Mouse (Mus musculus) lung, postnatal 25 days (tissue): ENCODE data around the gene Catsperd.
"Not testable (repeated sequence)": the region's sequence is repeated elsewhere in the genome, so short reads cannot be mapped to it uniquely, and the experiment has no call there.

Source experiments
- DNase-seq: peaks from one replicate; pipeline ENCODE4 v3.0.0; 2022; ENCODE audit warnings: low spot score

Catsperd gene

GRCm38 (mm10) chr17:56627530-56628277 is at the start of gene Catsperd:
TSS of gene Catsperd (plus strand) at chr17:56628143.
- peak; percentile 31 for DNase-seq

DNA sequence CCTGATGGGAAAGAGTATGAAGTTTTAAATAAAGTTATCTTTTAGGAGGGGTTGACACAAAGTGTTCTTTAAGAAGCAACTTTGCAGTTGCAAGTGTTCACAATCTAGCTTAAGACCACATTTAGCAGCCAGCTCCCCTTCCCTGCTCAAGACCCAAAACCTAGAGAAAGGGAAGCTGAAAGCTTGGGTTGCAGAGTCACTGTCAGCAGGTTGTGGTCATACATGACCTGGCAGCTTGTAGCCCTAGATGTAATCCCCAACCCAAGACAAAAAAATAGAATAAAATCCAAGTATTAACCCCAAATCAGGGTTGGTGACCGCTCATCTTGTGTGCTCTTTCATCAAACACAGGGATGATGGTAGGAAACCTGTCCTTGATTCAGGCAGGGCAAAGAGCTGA is 44.9 kb upstream of the Catsperd start:
- no peak for DNase-seq

DNA sequence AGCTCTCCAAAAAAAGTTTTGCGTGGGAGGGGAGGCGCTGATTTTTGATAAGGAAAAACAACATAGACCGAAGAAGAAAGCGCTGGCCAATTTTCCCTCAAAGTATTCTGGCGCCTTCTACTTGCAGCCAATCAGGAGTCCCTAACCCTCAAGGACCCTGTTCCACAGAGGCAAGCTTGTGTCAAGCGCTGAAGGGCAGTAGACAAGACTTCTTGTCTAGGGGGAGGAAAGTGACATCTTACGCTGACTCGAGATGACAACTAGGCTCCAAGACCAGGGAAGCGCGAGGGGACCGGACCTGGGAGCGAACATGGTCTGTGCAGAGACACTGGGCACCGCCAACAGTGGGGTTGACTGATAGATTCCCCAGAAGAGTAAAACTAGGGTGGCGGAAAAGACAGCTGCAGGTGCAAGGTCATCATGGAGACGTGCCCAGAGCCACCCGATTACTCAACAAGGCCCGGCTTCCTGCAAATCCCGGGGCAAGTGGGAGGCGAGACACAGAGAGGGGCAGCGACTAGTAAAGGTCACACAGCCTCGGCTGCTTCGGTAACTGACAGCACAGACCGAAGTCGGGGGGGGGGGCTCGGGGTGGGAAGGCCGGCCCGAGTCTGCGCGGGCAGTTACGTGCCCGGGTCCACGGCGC is 44.2 kb upstream of the Catsperd start:
- DNase-seq, result no peak

- peak; percentile 99 for DNase-seq
Observed at GRCm38 (mm10) chr17:56584257-56585130, 43.4 kb upstream of the Catsperd start, which contains the start of the genes Safb2 and Safb. TSS of gene Safb2 (minus strand) at chr17:56584585. TSS of gene Safb (plus strand) at chr17:56584825.

- peak; percentile 36 for DNase-seq
Observed at GRCm38 (mm10) chr17:56585171-56585821, 42.6 kb upstream of the Catsperd start.

DNA sequence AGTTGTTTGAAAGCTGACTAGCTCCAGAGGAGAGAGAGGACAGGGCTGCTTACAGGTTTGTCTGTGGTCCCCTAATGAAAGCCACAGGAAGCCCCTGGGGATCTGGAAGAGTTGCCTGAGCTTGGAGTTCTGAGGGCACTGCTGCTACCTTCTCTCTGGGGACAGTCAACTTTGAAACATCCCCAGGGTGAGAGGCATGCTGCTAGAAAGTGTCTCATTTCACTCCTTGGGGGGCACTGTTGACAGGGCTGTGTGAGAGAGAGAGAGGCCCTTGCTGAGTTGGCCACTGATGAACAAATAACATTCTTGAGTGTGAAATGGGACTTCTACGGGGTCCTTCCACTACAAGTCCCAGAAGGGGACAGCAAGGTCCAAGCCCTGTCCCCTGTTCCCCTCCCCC is 40.2 kb upstream of the Catsperd start:
- no peak for DNase-seq

- no peak for DNase-seq
Observed at GRCm38 (mm10) chr17:56588921-56589320, 39.0 kb upstream of the Catsperd start.

GRCm38 (mm10) chr17:56592553-56592952 is 35.4 kb upstream of the Catsperd start:
- no peak for DNase-seq

DNA sequence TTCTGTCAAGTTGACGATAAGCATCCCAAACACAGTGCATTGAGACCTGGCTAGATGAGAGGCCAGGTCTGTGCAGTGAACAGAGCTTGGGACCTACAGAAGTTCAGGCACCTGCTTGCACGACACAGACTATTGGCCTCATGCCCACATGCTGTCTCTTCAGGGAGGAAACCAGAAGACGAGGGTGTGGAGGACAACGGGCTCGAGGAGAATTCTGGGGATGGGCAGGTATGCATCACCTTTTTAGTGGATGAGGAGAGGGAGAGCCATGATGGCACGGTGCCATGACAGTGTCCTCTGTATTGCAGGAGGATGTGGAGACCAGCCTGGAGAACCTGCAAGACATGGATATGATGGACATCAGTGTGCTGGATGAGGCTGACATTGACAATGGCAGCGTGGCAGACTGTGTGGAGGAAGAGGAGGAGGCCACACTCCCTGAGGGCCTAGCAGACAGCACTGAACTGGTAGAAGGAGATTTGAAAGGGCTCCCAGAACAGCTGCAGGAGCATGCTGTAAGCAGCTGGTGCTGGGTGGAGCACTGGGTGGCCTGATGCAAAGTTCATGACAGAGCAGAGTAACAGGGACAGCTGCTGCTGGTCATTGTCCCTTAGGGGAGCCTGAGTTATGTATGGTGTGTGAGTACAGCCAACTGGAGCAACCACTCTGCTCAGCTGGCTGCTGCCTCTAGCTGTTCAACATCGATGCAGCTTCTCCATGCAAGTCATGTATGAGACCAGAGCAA is 34.2 kb upstream of the Catsperd start:
- no peak for DNase-seq

DNA sequence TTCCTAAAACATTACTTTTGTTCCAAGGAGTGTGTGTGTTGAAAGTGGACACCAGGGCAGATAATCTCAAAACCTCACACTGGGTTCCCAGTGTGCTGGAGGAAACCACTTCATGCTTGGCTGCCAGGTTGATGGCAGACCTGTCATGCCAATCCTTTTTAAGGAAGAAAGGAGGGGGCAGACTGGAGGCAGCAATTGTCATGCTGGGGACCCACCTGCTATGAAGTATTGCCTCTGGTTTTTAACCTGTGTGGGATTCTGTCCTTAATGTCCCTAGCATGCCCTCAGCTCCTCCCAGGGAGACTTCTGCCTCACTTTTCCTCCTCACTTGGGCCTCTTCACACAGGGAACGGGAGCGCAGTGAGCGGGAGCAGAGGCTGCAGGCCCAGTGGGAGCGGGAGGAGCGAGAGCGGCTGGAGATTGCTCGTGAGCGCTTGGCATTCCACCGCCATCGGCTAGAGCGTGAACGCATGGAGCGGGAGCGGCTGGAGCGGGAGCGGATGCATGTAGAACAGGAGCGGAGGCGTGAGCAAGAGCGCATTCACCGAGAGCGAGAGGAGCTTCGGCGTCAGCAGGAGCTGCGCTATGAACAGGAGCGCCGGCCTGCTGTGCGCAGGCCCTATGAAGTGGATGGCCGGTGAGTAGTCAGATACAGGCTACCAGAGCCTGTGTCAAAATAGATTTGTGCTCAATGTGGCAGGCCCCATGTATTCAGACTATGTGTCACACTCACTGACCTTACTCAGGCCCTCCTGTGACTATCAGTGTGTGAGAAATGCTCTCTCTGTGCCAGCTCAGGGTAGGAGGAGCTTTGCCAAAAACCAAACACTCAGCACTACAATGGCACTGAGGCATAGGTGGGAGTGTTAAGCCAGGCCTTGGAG is 24.5 kb upstream of the Catsperd start:
- DNase-seq, result no peak

DNA sequence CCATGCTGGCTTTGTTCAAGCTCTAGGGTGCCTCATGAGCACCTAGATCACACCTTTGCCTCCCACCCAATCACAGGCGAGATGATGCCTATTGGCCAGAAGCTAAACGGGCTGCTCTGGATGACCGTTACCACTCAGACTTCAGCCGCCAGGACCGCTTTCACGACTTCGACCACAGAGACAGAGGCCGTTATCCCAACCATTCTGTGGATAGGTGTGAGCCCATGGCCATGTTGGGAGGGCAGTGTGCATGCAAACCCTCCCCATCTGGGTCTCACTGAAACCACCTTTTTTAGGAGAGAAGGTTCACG is 23.9 kb upstream of the Catsperd start:
- no peak for DNase-seq

GRCm38 (mm10) chr17:56604422-56604821 is 23.5 kb upstream of the Catsperd start:
- no peak for DNase-seq

DNA sequence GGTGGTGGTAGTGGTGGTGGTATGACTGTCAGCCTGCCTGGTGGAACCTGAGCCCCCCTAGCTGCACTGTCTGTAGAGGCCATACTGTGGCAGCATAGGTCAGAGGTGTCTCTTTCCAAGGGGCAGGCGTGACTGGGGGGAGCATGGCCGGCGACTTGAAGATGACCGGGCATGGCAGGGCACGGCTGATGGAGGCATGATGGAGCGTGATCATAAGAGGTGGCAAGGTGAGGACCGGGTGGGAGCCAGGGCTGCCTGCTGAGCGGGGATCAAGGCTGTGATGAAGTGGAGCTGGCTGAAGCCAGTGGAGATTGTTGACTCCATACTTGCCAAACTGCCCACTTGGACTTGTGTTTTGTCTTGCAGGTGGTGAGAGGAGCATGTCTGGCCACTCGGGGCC is 22.5 kb upstream of the Catsperd start:
- no peak for DNase-seq

DNA sequence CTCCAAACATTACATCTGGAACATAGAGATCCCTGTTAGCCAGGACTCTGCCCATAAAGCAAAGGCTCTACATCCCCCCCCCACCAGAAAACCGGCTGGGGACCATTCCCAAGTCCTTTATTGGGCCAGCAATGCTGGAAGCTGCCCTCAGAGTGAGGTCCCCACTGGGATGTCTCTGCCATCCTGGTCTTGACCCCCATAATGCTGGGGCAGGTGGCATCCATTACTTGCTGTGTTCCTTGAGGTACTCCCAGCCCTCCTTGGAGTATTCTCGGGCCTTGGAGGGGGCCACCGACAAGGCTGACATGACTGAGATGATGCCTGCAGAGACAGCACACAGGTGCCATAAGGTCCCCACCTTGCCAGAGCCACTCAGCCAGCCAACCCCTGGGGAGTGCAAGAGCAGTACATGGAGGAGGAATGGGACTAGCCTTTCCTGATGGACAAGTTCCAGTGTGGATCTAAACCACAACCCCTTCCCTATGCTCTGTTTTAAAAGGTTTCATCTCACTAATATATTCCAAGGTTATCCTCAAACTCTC is 20.4 kb upstream of the Catsperd start:
- no peak for DNase-seq

- DNase-seq, result no peak
Observed at GRCm38 (mm10) chr17:56608699-56609098, 19.2 kb upstream of the Catsperd start.

- peak; percentile 98 for DNase-seq
Observed at GRCm38 (mm10) chr17:56609452-56610171, 18.3 kb upstream of the Catsperd start, which contains the start of gene 2410015M20Rik. TSS of gene 2410015M20Rik (minus strand) at chr17:56609771.

DNA sequence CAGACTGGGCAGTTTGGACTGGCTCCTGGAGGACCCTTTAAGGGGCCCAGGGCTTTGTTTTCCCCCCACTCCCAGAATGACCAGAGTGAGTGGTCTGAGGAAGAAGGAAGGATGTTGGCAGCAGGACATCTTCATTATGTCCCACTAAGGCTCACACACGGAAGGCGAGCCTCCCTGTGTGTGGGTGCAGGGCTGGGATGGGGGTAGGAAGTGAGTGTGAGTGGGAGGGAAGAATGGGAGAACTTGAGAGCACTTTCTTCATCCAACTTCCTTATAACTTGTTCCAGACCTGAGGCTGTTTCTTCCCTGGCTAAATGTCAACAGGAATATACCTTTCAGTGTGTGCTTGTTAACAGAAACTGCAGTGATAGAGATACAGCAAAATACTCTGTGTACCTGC is 16.6 kb upstream of the Catsperd start:
- DNase-seq, result no peak

- DNase-seq, result peak; percentile 28
Observed at GRCm38 (mm10) chr17:56611861-56612564, 15.9 kb upstream of the Catsperd start.

DNA sequence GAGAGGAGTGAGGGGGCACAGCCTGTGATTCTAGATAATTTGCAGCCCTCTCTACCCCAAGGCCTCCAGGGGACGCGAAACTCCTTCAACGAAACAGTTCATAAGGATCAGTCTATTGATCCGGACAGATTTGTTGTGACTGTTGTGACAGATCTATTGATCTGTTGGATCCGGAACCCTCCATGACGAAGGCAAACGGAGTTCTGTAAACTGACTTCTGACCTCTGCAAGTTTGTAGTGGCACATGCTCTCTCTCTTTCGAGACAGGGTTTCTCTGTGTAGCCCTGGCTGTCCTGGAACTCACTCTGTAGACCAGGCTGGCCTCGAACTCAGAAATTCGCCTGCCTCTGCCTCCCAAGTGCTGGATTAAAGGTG is 15.4 kb upstream of the Catsperd start:
- not testable (repeated sequence) for DNase-seq
